Mouse (Mus musculus) embryo, embryonic 9.5 days (tissue): Measurements from ENCODE around the gene Megf6.
A peak's percentile ranks its signal among the peaks of the same experiment; 100 is the strongest.

Experiments used
- DNase-seq: peaks from one replicate; pipeline ENCODE4 v3.0.0-alpha.2; 2017; ENCODE audit errors: extremely low spot score

Megf6 gene

DNA sequence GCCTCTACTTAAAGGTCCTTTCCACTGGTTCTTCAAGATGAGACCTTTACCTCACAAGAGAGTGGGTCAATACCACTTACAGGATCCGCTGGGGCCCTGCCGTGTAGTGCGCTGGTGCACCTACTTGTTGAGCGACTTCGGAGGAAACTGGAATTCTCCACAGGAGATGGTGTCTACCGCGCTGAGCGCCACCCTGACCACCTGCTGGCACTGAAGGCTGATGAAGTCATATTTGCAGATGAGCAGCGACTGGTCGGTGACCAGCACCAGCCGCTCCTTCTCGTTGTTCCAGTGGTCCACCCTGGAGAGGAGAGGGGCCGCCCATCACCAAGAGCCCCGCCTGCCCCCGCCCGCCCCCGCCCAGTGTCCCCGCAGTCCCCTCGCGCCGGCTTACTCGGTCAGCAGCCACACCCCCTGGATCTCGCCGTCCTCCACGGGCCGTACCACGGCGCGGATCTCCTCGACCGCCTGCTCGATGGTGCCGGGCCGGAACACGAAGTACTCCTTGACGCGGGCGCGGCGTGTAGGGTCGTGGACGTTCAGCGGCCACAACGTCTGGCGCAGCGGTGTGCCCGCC is 10.5 kb upstream of the Megf6 start:
- DNase-seq = no peak

DNA sequence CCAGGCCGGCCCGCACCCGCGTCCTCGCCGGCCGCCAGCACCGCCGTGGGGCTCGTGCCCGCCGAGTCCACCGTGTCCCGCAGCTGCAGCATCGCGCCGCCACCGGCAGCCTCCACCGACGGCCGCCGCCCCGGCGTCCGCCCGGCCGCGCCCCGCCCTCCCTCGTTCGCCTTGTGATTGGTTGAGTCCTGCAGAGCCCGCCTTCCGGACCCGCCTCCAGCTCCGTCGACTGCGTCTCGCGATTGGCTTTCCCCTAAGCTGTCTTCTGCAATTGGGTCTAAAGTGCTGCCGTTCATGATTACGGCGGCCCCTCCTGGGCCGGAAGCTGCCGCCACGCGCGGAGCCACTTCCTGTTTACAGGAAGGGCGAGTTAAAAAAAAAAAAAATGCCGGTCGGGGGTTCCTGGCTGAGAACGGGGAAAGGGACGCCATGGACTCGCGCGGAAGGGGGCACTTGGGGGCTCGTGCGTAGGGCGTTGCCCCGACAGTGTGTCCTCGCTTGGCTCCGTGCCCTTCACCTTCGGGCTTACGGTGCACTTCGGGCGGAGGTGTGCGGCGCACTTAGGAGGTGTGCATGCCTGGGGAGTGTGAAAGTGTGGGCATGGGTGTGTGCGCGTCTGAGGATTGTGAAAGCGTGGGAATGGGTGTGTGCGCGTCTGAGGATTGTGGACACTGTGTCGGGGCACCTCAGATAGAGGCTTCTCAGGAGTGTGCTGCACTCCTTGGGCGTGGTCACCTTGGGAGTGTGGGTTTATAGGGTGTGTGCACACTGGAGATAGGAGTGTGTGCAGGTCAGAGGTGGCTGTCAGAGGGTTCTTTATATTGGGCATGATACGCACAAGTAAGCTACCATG is 9.8 kb upstream of the Megf6 start, which contains the start of gene Tprgl:
Tprgl (minus strand) TSS at position 129 of the 853 bp plus-strand sequence.
- peak; percentile 97 for DNase-seq

DNA sequence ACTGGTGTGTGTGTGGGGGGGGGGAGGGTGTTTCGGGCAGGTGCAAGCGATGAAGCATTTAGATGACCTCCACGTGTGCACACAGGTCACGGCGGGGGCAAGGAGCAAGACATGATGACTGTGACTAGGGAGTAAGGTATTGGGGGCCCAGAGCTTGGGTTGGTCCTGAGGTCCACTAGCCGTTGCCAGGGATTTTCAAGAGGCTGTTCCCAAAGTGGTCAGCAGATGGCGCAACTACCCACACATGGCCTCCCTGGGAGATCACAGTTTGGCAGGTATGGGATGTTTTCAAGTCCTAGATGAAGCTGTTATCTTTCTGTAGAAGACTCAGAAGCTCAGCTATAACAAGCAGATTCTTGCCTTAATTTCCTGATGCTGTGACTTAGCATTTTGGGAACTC is 7.2 kb upstream of the Megf6 start:
- peak; percentile 77 for DNase-seq

DNA sequence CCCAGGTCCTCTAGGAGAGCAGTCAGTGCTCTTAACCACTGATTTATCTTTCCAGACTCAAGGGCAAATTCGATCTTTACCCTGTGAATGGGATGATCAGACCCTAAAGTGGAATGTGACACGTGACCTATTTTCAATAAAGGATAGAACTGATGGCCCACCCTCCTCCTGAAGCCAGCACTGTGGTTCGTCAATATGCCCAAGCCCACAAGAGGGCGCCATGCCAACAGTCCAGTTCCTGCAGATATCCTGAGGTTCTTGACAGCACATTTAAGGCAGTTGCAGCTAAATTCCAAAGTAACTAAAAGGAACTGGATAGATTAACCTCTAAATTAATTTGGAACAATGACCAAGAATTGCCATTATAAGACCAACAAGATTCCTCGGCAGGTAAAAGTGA is 3.5 kb upstream of the Megf6 start:
- DNase-seq = peak; percentile 59

DNA sequence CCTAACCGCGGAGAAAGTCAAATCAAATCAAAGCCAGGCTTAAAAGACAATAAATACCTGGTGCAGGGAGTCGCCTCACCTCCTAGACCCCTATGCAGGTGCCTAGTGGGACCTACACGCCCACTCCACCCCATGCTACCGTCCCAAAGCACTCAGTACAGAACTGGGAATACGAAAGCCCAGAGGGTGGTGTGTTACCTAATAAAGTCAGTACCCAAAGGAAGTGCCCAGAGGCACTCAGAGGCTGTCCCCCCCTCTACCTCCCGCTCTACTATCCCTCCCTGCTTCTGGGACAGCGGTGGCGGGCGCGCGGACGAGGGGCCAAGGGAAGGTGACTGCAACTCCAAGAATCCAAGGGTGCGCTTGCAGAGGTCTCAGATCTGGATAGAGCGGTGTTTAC is 509 bp upstream of the Megf6 start:
- no peak for DNase-seq

DNA sequence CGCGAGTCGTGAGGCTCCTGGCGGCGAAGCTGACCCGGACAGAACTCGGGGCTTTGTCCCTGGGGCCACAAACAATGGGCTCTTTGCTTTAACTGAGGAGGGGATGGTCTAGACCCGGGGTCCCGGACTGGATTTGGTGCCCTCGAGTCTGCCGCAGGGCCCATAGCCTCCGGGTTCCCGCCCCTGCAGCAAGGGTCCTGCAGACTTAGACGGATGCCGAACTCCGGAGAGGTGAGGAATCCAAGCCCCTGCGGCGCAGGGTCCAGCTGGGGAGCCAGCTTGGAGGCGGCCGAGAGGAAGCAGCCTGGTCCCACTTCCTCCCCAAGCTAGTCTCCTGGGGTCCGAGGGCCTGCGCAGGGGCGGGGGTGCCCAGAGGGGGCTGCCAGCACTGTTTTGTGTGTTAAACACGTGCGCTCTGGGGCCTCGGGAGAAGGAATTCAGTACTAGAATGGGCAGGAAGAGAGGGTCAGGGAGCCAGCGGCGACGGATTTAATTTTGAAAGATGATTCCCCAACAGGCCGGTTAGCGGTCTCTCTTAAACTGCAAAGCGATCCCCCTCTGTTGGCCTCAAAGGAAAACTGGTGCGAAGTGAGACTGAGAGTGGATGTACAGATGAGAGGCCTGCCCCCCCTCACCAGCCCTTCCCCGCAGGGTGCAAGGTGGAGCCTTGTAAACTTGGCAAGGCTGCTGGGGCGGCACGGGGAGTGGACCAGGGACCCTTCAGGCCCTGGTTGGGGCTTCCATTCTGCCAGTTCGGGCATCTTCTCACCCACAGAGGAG is 811 bp downstream of the Megf6 start:
- DNase-seq = peak; percentile 66

DNA sequence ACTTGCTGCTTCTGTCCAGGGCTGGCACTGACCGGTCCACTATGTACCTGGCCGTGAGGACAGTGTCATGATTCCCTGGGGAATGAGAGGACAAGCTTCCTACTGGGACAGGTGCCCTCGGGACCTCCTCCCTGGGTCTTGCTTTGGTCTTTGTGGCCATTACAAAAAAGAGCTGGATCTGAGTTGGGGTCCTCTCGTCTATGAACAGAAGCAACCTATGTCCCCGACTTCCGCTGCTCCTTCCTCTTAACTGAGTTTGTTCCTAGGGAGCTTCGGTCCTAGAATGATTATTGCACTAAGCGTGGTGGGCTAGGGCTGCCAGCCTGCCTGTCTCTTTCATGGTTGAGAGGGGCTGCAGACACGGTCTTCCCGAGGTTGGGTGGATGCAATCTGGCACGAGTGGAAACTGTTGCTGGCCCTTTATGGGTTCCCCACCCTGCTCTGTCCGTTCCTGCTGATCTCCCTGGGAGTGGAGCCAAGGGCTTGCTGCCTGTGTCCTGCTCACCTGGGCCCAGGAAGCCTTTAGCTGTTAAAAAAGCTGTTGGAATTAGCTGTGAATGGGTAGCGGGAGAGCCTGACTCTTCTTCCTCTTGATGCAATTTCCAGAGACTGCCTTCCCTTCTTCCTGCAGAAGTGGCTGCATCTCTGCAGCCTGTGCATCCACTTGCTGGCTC is 1.5 kb downstream of the Megf6 start:
- DNase-seq = no peak

DNA sequence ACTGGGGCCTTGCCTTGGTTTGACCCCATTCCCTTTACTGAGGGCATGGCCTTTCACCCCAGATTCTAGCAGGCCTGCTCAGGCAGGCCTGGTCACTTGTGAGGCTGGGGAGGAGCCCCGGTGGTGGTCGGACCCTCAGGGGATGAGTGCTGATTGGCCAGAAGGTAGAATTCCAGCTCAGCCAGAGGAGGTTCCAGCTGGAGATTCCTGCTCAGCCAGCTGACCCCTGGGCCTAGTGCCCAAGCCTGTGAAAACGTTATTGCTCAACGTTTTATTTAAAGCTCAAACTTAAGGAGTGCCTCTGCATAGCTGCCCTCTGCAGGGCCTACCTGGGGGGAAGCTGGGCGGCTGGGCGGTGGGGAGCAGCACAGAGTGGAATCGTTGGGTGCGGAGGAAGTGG is 6.7 kb downstream of the Megf6 start:
- peak; percentile 52 for DNase-seq

DNA sequence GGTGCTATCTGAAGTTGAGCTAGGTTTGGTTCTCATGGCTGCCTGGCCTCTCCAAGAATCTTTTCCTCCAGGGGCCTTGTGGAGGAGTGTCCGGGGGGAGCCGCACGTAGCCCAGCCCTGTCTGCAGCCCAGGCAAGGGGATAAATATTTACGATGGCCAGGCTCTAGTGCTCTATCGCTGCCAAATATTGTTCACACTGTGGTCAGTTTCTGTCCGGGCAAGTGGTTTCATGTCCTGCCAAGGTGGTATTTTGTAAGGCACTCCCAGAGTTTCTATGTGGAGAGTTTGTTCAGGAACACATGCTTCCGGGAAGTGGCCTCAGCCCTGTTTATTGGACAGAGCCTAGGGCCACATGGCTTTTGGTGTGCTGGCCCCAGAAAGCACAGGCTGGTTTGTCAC is 10.5 kb downstream of the Megf6 start:
- no peak for DNase-seq

DNA sequence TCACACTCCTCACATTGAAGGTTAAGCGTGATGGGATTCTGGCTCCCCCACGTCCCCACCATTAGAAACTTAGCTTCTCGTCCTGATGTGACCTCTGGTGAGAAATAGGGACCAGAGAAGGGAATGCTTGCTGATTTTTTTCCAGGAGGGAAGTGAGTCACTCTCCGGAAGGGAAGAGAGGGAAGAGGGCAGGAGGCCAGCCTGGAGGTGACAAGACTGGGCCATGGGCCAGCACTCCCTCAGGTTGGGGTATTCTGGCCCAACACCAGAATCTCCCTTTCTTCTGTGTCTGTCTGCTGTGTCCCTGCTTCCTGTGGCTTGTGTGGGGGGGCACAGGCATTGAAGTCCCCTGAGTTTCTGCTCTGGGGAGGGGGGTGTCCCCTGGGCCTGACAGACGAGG is 13.0 kb downstream of the Megf6 start:
- DNase-seq = no peak

DNA sequence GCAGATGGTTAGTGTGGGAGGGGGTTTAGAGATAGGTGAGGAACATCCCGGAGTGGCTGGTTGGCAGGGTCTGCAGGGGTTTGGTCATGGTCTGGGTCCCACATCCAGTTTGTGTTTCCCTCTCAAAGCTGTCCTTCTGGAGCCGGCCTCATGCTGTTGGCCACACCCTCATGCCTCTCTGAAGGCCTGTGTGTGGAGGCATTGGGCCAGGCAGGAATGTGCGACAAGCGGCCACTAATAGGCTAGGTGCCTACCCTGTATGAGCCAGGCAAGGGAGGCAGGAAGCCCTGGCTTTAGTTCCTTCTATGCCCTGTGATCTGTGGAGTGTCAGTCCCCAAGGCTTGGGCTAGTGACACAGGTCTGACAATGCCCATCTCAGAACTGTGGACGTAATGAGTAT is 14.5 kb downstream of the Megf6 start:
- DNase-seq = no peak

DNA sequence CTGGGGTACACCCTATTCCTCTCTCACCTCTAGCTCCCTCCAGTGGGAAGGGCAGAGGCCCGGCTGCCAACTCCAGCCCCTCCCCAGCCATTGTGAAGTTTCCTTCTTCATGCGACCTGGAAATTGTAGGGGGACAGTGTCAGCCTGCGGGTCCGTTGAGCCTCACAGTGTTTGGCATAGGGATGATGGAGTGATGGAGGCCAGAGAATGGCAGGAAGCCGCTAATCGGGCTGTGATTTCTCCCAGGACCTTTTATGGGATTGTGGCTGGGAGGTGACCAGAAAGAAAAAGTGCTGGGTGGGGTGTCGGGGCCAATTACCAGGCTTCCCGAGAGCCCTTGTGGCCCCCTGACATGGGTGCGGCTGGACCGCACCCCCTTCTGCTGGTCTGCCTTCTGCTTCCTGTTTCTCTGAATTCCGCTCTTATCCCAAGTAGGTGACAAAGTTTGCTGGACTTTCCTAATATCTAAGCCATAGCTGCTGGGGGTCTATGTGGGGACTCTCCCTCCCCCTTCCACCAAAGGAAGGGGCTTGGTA is 15.5 kb downstream of the Megf6 start:
- no peak for DNase-seq

DNA sequence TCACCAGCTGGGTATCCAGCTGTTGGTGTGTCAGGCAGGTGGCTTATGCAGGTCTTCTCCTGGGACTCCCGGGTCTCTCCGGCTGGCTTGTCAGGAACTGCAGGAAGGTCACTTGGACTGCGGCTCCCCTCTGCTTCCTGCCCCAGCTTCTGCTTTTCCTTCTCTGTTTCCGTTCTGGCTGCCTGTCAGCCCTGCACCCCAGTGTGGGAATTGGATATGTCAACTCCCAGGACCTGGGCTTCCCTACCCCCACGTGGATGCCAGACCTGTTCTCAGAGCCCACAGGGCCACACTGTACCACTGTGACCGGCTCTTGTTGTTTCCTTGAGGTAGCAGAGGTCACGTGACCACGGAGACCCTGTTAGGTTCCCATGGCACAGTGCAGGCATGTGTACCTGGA is 18.4 kb downstream of the Megf6 start:
- no peak for DNase-seq

DNA sequence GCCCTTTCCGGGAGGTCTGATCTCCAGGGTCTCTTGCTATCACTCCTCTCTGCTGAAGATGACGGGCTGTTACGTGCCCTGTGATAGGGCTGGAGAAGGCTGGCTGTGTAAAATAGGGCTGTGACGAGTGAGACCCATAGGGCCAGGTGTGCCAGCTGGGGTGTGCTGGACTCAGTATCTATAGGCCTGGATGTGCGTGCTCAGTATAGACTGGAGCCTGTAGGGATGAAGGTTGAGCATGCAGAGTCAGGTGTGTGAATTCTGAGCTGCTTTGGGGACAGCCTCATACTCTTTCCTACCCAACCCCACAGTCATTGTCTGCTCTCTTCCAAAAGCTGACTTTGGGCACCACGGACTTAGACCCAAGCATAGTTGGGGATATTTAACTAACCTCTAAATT is 27.4 kb downstream of the Megf6 start:
- no peak for DNase-seq

DNA sequence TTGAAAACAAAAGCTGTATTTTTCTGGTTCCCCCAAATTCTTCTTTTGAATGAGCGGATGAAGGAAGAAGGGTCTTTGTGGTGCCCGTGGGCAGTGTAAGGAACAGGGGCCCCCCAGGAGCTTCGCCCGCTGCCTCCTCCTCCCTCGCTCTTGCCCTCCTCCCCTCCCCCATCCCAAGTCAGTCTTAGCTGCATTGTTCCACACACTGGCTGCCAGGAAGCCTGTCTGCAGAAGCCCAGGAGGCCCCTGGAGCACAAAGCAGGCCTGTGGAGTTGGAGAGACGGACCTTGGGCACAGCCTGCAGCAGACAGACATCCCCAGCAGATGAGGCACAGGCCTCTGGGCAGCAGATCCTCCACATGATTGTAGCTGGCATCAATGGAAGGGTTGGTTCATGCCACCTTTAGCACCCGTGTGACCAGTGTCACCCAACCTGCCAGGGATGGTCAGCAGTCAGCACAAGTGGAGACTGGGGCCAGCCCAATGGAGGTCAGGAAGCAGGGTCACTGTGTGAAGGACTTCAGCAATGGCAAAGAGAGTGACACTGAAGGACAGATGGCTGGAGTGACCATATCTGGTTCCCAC is 27.9 kb downstream of the Megf6 start:
- no peak for DNase-seq

DNA sequence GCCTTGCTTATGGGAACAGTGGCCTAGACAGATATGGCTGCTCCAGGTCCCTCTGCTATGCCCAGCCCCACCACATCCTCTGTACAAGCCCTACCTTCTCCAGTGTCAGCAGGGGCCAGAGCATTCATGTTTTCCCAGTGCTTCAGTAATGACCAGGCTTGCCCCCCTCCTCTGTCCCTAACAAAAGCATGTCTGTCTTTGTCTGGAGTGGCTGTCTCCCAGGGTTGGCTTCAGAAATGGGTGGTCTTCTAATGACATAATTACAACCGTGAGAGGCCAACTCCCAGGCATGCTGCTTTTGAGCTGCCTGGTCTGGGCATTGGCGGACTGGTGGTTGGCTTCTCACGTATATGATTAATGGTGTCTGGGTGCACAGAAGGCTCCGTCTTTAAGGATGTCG is 31.0 kb downstream of the Megf6 start:
- no peak for DNase-seq

DNA sequence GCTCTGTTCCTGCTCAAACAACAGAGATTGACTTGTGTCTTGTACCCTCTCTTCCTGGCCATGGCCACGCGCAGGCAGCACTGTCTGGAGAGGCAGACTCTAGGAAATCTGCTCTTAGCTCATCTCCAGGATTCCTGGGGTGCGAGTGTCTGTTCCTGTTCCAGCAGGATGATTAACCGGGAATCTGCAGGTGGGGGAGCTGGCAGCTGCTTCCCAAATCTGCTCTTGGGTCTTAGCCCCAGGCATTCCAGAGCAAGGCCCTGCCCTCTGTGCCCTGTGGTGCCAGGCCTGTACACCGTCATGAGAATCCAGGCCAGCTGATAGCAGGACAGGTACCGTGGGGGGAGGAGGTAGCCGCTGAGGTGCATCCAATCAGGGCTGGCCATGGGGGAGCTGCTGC is 34.0 kb downstream of the Megf6 start:
- DNase-seq = no peak

DNA sequence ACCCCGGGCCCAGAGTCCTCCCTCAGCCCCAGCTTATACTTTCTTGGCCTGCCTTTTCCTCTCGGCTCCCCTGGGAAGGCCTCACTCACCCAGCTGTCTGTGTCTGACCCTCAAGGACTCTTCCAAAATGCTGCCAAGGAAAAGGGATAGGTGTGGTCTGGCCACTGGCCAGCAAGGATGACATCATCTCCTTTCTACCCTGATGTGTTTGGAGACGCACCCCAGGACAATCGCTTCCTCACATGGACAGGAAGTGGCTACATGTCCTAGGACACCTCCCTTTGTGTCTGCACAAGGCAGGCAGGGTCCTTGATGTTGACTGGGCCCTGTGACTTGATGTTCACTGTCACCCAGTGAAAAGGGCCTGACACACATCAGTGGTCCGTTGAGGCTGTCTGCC is 34.9 kb downstream of the Megf6 start:
- DNase-seq = no peak

DNA sequence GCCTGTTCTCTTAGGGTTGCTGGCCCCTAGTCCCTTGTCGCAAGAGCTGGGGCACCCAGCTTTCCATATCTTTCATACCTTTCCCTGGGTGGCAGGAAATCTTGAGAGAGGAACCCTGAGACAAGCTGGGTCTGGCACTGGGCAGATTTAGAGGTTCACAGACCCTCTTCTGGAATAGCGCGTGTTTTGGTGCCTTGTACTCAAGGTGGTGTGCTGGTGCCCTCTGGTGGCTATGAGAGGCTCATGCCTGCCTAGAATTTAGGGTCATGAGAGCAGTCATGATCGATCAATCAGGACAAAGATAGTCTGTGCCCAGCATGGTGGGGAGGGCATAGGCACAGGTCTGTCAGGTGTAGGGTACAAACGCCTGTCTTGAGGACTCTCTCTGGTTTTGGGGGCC is 36.7 kb downstream of the Megf6 start:
- DNase-seq = peak; percentile 72

DNA sequence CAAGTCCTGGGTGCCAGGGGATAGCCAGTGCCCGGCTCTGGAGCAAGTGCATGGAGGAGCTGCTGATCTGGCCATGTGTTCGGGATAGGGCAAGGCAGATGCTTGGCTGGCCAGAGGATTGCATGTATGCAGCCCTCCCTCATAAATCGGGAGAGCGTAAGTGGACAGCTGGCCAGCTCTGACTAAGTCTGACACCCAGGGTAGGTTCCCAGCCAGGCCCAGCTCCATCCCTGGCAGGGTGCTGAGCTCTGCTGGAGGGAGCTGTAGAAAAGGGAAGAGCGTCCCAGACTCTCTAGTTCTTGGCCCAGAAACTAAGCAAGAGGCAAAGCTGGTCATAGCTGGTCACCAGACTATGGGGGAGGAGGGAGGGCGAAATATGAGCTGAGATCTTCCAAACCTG is 38.5 kb downstream of the Megf6 start:
- DNase-seq = no peak

DNA sequence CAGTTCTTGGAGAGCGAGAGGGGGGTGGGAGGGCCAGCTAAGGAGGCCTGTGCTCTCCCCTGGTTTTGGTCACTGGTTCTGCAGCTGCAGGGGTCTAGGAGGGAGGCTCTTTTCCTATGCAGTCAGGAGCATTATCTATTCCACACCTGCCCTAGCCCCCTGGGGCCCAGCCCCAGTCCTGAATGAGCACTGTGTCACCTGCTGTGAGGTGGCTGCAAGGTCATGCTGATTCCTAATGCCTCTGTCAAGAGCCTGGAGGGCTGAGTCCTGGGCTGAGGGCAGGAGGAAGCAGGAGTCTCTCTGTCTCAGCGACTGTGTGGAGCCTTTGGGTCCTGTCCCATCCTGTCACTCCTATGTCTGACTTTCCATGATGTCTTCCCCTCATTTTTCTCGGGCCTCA is 39.3 kb downstream of the Megf6 start:
- no peak for DNase-seq

DNA sequence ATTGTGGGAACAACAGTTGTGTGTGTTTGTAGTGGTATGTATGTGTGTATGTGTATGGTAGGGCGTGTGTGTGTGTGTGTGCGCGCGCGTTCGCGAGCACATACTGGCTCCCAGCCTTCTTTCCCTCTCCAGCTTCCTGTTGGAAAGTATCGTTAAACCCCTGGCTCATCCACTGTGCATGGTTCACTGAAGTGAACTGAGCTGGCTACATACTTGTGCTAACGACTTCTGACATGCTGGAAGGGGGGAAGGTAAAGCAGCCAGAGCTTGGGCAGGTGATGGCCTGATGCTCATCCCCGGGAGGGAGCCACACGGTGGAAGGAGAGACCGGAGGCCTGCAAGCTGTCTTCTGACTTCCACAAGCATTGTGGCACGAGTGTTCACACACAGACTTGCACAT is 40.9 kb downstream of the Megf6 start:
- no peak for DNase-seq
